In the genomic region with DNA sequence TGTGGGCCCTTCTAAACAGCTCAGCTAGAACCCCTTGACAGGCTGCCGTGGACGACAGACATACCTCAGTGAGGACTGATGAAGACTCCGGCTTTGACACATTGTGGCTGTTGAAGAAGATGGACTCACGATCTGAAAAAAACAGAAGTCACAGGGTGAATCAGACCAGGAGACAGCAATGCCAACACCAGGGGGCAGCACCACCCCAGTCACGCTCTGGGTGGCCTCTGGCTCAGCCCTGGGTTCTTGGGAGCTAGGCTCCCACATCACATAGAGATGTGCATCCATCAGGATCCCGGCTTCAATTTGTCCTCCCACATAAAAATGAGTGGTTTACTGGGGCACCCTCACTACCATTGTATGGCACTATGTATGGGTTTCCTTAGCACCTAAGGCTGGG, we compare ENCODE assay signal across 9 mouse cellular contexts. TPM values are rescaled to one million over a fixed set of nuclear protein-coding genes. Genes with fewer than 3 reads are reported as not detected.
DNase-seq lines count a peak whose midpoint lies in the region; ATAC-seq lines count a peak whose summit lies in the region.
"Had no signal": no experiment of that assay in that cellular context is flagged by ENCODE, and none has a peak within 500 bp of the region (broad histone marks: within the 10 kb centered on the region; RNA-seq: fewer than 3 reads in every experiment).

No protein-coding gene starts in this region.

- no peaks in the 10 kb centered on the region for H3K4me1 ChIP-seq in forebrain, embryonic 11.5 days (replicated peaks; ENCODE audit: control insufficient read depth, insufficient read depth, low read length)
- H3K4me1 ChIP-seq in hindbrain, embryonic 11.5 days (replicated peaks; ENCODE audit: control insufficient read depth, insufficient read depth, low read length): no peaks in the 10 kb centered on the region

- peak; percentile 90 for DNase-seq in brain, adult 2 months (ENCODE audit: low read depth, low spot score)
- DNase-seq in forebrain, embryonic 11.5 days (ENCODE audit: low spot score): peak; percentile 85
- peak; percentile 84 for DNase-seq in hindbrain, embryonic 11.5 days (ENCODE audit: low spot score)
- DNase-seq in layer of hippocampus, postnatal 10 days (ENCODE audit: low spot score in 2 of 2): peak; percentile 87 to 88
- peak; percentile 86 for DNase-seq in lung, postnatal 36 days
- peak; percentile 73 for DNase-seq in retina, postnatal 1 day
- DNase-seq in thymus, postnatal 36 days: peak; percentile 68 to 76

- ATAC-seq in CD4-positive, CD25-positive, alpha-beta regulatory T cell, adult 4 months: peak; percentile 43
- peak; percentile 76 for ATAC-seq in forebrain, embryonic 11.5 days (replicated peaks; ENCODE audit: low FRiP score)
- peak; percentile 61; the same call in 1 of the 2 replicates for ATAC-seq in hindbrain, embryonic 11.5 days (ENCODE audit: low FRiP score)

- WGBS in forebrain, embryonic 11.5 days: 70% methylated on average over 6 of the region's 6 CpGs
- 63% methylated on average over 6 of the region's 6 CpGs for WGBS in hindbrain, embryonic 11.5 days

- H3K27me3 ChIP-seq in forebrain, embryonic 11.5 days (ENCODE audit: control insufficient read depth, insufficient read depth, low read length): no peaks in the 10 kb centered on the region
- no peaks in the 10 kb centered on the region for H3K27me3 ChIP-seq in hindbrain, embryonic 11.5 days (ENCODE audit: control insufficient read depth, insufficient read depth, low read length)
- H3K27me3 ChIP-seq: embryonic facial prominence, embryonic 15.5 days had no signal

- H3K4me2 ChIP-seq in forebrain, embryonic 11.5 days (ENCODE audit: low read depth, low read length, severe bottlenecking): no peak overlapping the region
- no peak overlapping the region for H3K4me2 ChIP-seq in hindbrain, embryonic 11.5 days (replicated peaks; ENCODE audit: low read depth, low read length)
- H3K4me2 ChIP-seq: embryonic facial prominence, embryonic 15.5 days had no signal

- H3K4me3 ChIP-seq in forebrain, embryonic 11.5 days (ENCODE audit: low read depth, low read length): no peak overlapping the region
- no peak overlapping the region for H3K4me3 ChIP-seq in hindbrain, embryonic 11.5 days (ENCODE audit: low read depth, low read length)
- H3K4me3 ChIP-seq: embryonic facial prominence, embryonic 15.5 days had no signal

- H3K27ac ChIP-seq in forebrain, embryonic 11.5 days (ENCODE audit: low read depth, low read length): no peak overlapping the region
- H3K27ac ChIP-seq in hindbrain, embryonic 11.5 days (ENCODE audit: low read depth, low read length): no peak overlapping the region
- H3K27ac ChIP-seq: embryonic facial prominence, embryonic 15.5 days had no signal

- H3K36me3 ChIP-seq in forebrain, embryonic 11.5 days (ENCODE audit: control insufficient read depth, insufficient read depth, low read length): no peaks in the 10 kb centered on the region
- no peaks in the 10 kb centered on the region for H3K36me3 ChIP-seq in hindbrain, embryonic 11.5 days (ENCODE audit: control insufficient read depth, insufficient read depth, low read length)

- H3K9ac ChIP-seq in forebrain, embryonic 11.5 days (ENCODE audit: low read length): no peak overlapping the region
- H3K9ac ChIP-seq in hindbrain, embryonic 11.5 days (ENCODE audit: low read depth, low read length): no peak overlapping the region
- H3K9ac ChIP-seq: embryonic facial prominence, embryonic 15.5 days had no signal

- H3K9me3 ChIP-seq in forebrain, embryonic 11.5 days (ENCODE audit: control insufficient read depth, low read length): no peaks in the 10 kb centered on the region
- no peaks in the 10 kb centered on the region for H3K9me3 ChIP-seq in hindbrain, embryonic 11.5 days (ENCODE audit: control insufficient read depth, low read length)
- H3K9me3 ChIP-seq: embryonic facial prominence, embryonic 15.5 days had no signal

RNA-seq across cellular contexts. Expression of gene Chga, which starts 24.3 kb away (rescaled TPM):
- not detected for polyA plus RNA-seq in CD4-positive, CD25-positive, alpha-beta regulatory T cell, adult 4 months (2017; shearing (Covaris generic))
- 16.7 and 18.1 TPM in 2 replicates for polyA plus RNA-seq in forebrain, embryonic 11.5 days (2014; fragmentation: Nextera tagmentation; extraction: Ambion mirVana)
- 24.8 and 27.1 TPM in 2 replicates for polyA plus RNA-seq in hindbrain, embryonic 11.5 days (2014; fragmentation: Nextera tagmentation; extraction: Ambion mirVana)
- total RNA-seq in layer of hippocampus, postnatal 10 days (2021): 100 to 1,000 TPM; 150 to 152 TPM

Comparison
In these comparisons a context has a peak if more than half of its experiments do, and no peak if none do; other contexts are left out.
1. RNA of gene Chga, which starts 24.3 kb away (polyA plus RNA-seq): 24.8 to 27.1 TPM in hindbrain, embryonic 11.5 days and 16.7 to 18.1 TPM in forebrain, embryonic 11.5 days; not detected in CD4-positive, CD25-positive, alpha-beta regulatory T cell, adult 4 months; every median in the first group is over 10 times any median in the second.
2. Peak in every context shown above with its lines, with median percentiles within 50 percentile points of each other: ATAC-seq and DNase-seq.